Mouse (Mus musculus) megakaryocyte, embryonic 14.5 days (primary cell): ENCODE measurements around the gene Foxj1.

ENCODE experiments used
- FLI1 ChIP-seq: IDR thresholded peaks from 2 replicates; pipeline ENCODE4 v1.6.1; 2012; ENCODE audit warnings: low read length, inconsistent platforms, mixed read lengths
- GATA1 ChIP-seq: IDR thresholded peaks from 3 replicates; pipeline ENCODE4 v1.6.1; 2012; ENCODE audit warnings: mixed read lengths, low read length, inconsistent platforms, borderline replicate concordance

DNA sequence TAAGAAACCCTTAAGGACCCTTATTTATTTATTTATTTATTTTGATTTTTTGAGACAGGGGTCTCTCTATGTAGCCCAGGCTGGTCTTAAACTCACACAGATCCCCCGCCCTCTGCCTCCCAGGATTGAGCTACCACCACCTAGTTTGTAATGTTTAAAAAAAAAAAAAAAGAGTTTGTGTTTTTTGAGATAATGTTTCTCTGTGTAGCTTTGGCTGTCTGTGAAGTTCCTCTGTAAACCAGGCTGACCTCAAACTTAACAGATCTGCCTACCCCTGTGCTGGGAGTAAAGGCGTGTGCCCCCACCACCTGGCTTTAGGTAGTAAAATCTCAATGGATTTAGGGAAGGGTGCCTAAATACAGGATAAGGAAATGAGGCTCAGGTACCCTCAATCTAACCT, 30.9 kb upstream of the Foxj1 start:
- TF ChIP-seq GATA1 (no peak), FLI1 (no peak)
